Mouse (Mus musculus): Measurements from ENCODE around the gene Vps26c. TPM values are rescaled to one million over a fixed set of nuclear protein-coding genes. Genes with fewer than 3 reads are reported as not detected.
"Not testable (repeated sequence)": the region's sequence is repeated elsewhere in the genome, so short reads cannot be mapped to it uniquely, and the experiment has no call there.

Vps26c gene
- total RNA-seq, 2 experiments from 2014 or later = 30.5 to 35.4 TPM

DNA sequence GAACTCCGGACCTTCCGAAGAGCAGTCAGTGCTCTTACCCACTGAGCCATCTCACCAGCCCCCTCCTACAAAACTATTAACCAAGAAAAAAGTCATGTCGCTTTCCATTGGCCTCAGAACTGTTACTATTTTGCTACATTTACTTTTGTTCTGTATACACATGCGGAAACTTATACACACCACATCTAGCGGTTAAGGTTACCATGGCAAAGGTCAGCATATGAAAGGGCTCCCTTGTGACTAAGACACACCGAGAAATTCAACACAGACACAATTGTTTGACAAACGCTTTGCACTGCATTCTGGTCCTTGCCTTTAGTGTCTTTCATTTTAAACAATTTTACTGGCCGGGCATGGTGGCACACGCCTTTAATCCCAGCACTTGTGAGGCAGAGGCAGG lies 1.9 kb downstream of the Vps26c start:
- intact Hi-C loops (cut with DNase I) = loop anchor here (5.0 kb wide), 1 partner anchor 93 kb away; no protein-coding TSS in a partner anchor
- no peak for TF ChIP-seq CTCF (IDR thresholded peaks at IDR 0.05)
- DNase-seq (ENCODE audit: extremely low spot score in 1 of 2, low spot score in 2 of 2) = no peak
- H3K27ac ChIP-seq = no peak overlapping the region
- H3K4me3 ChIP-seq = no peak overlapping the region

DNA sequence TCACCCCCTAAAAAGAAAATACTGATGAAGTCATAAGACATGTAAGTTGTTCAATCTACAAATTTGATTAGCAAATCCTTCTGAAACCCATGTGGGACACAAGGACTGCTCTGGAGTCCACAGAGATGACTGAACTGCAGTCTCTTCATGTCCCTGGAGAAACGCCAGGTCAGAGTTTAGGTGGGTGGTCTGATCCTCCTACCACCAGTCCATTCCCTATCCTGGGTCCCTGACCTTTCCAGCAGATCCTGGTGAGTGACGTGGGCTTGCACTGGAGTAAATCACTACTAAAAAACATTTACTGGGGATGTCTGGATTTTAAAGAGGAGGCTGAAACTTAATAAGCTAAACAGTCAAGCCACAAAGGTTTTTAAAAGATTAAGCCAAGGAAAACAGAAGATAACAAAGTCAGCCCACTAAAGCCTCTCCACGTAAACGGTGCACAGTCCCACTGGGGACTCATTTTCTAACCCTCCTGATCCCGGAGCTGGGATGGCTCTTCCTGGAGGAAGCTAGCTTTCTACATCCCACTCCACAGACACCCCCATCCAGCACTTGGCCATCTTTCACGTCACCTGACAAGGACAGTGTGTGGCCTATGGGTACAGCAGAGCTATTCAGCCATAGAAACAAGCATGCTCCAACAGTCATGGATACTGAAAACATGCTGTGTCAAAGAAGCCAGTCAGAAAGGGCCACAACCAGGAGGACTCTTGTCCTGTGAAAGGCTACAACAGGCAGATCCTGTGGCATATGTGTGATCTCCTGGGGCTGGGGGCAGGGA lies 2.8 kb downstream of the Vps26c start:
- intact Hi-C loops (cut with DNase I) = no loop called here
- TF ChIP-seq CTCF (IDR thresholded peaks at IDR 0.05) = no peak

DNA sequence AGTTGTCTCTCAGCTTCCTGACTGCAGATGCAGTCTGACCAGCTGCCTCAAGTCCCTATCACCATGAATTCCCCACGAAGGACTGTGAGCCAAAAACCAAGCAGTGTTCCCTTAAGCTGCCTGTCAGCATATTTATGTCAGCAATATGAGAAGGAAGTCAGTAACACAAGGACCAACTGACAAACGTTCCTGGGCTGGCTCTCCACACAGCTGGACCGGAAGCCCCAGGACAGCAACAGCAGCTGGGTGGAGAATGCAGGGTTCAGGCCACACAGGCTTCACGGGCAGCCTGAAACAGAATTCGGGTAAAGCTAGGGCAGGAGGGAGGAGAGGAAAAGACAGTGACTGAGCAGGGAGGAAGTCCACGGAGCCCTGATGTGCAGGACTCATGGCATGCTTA lies 7.6 kb downstream of the Vps26c start:
- TF ChIP-seq CTCF (IDR thresholded peaks at IDR 0.05) = no peak
- intact Hi-C loops (cut with DNase I) = no loop called here
- Histone ChIP-seq H3K4me3 (no peak overlapping the region), H3K27ac (0 out of 2 replicates have a peak overlapping the region, but pooled peaks have one; percentile 36)
- DNase-seq (ENCODE audit: extremely low spot score in 1 of 2, low spot score in 2 of 2) = no peak

More for the DNA sequence above, 2.8 kb downstream of the Vps26c start:
- no peak for DNase-seq (ENCODE audit: extremely low spot score in 1 of 2, low spot score in 2 of 2)
- H3K4me3 ChIP-seq = no peak overlapping the region
- no peak overlapping the region for H3K27ac ChIP-seq

DNA sequence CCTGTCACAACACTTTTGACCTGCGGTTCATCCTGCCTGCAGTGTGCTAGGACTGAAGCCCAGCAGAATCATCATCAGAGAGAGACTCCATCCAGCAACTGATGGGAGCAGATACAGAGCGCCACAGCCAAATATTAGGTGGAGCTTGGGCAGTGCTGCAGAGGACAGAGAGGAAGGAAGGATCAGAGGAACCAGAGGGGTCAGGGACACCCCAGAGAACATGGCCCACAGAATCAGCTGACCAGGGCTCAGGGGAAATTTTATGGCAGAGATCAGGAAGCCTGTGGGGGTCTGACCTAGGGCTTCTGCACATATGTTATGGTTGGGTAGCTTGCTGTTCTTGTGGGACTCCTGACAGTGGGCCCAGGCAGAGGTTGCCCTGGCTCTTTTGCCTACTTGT lies 9.0 kb downstream of the Vps26c start:
- intact Hi-C loops (cut with DNase I) = no loop called here
- no peak for TF ChIP-seq CTCF (IDR thresholded peaks at IDR 0.05)
- no peak overlapping the region for H3K27ac ChIP-seq

GRCm38 (mm10) chr16:94509983-94510382 lies 16.6 kb downstream of the Vps26c start:
- intact Hi-C loops (cut with DNase I) = no loop called here
- Histone ChIP-seq H3K4me3 (no peak overlapping the region), H3K27ac (no peak overlapping the region)
- no peak for DNase-seq (ENCODE audit: extremely low spot score in 1 of 2, low spot score in 2 of 2)
- TF ChIP-seq CTCF (IDR thresholded peaks at IDR 0.05) = no peak

More for the DNA sequence above, 9.0 kb downstream of the Vps26c start:
- no peak for DNase-seq (ENCODE audit: extremely low spot score in 1 of 2, low spot score in 2 of 2)
- H3K4me3 ChIP-seq = no peak overlapping the region

DNA sequence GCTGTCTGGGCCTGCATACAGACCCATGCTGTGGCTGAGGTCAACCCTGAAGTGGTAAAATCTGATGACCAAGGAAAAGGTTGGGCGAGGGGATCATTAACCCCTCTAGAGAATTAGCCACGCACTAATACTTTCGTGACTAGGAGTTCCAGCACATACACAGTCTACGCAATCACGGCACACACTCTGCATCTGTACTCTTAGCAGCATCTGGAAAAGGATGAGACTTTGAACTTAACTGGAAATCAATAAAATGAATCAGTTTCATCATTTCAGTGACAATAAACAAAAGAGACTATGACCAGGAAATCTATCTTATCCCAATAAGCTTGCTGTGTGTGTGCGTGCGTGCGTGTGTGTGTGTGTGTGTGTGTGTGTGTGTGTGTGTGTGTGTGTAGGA lies 17.9 kb downstream of the Vps26c start:
- intact Hi-C loops (cut with DNase I) = no loop called here

DNA sequence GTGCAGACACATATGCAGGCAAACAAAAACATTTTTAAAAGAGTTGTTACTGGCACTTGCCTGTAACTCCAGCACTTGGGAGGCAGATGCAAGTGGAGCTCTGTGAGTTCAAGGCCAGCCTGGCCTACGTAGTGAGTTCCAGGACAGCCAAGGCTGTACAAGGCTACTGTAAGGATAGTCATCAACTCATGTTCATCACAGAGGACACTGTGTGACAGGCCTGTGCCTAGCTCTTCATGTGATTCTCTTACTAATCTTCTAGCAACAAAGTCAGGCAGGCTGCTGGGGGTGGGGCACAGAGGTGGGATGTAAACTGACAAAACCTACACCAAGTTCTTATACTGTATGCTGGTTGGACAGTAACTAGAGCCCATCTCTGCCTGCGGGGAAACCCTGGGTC lies 19.6 kb downstream of the Vps26c start:
- TF ChIP-seq CTCF (IDR thresholded peaks at IDR 0.05) = no peak
- H3K27ac ChIP-seq = no peak overlapping the region
- DNase-seq (ENCODE audit: extremely low spot score in 1 of 2, low spot score in 2 of 2) = no peak
- no peak overlapping the region for H3K4me3 ChIP-seq
- intact Hi-C loops (cut with DNase I) = no loop called here

More for the DNA sequence above, 17.9 kb downstream of the Vps26c start:
- no peak for DNase-seq (ENCODE audit: extremely low spot score in 1 of 2, low spot score in 2 of 2)
- H3K27ac ChIP-seq = no peak overlapping the region
- TF ChIP-seq CTCF (IDR thresholded peaks at IDR 0.05) = no peak
- no peak overlapping the region for H3K4me3 ChIP-seq

GRCm38 (mm10) chr16:94504192-94504591 lies 22.4 kb downstream of the Vps26c start:
- intact Hi-C loops (cut with DNase I) = no loop called here
- Histone ChIP-seq H3K27ac (no peak overlapping the region), H3K4me3 (no peak overlapping the region)
- no peak for DNase-seq (ENCODE audit: extremely low spot score in 1 of 2, low spot score in 2 of 2)
- no peak for TF ChIP-seq CTCF (IDR thresholded peaks at IDR 0.05)

DNA sequence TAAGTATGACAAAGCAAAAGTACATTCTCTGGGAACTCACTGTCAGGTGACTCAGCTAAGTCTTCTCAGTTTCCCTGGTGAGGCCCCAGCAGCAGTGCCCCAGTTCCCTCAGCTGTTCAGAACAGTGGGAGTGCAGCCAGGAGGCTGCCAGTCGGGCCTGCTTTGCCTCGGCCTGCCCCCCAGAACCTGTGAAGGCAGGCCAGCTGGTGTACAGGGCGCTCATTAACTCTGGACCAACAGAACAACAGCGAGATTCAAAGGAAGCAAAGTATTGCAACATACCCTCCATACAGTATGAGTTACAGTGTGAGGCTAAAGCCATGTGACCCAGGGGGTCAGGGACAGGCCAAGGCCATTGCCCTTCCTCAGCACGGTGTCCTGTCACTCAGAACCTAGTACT lies 28.7 kb downstream of the Vps26c start:
- H3K4me3 ChIP-seq = no peak overlapping the region
- DNase-seq (ENCODE audit: extremely low spot score in 1 of 2, low spot score in 2 of 2) = peak; percentile 47 to 67
- H3K27ac ChIP-seq = no peak overlapping the region; the same call in 1 of the 2 replicates
- intact Hi-C loops (cut with DNase I) = no loop called here
- TF ChIP-seq CTCF (IDR thresholded peaks at IDR 0.05) = no peak

- intact Hi-C loops (cut with DNase I); H3K4me3 ChIP-seq; DNase-seq (ENCODE audit: extremely low spot score in 1 of 2, low spot score in 2 of 2): not testable (repeated sequence)
- H3K27ac ChIP-seq = peak overlapping the region; percentile 80
Measured at GRCm38 (mm10) chr16:94497176-94497575, 29.5 kb downstream of the Vps26c start.

GRCm38 (mm10) chr16:94489326-94489725 lies 37.3 kb downstream of the Vps26c start:
- H3K4me3 ChIP-seq = no peak overlapping the region
- no peak for DNase-seq (ENCODE audit: extremely low spot score in 1 of 2, low spot score in 2 of 2)
- no peak overlapping the region for H3K27ac ChIP-seq
- intact Hi-C loops (cut with DNase I) = no loop called here
- TF ChIP-seq CTCF (IDR thresholded peaks at IDR 0.05) = no peak

DNA sequence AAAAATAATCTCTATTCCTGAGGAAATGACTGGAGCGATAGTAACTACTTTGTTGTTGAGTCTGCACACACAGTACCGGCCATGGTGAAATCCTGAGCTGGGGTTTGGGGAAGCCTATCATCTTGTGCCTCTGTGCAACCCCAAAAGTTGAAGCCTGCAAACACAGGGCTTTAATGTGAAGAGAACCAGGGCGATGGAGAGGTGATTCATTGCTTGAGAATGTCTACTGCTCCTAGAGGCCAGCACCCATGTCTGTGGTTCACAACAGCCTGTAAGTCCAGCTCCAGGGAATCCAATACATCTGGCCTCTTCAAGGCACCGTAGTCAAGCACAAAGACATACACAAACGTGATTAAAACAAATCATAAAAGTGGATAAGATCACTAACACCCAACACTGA lies 39.3 kb downstream of the Vps26c start:
- H3K27ac ChIP-seq = no peak overlapping the region
- DNase-seq (ENCODE audit: extremely low spot score in 1 of 2, low spot score in 2 of 2) = no peak
- intact Hi-C loops (cut with DNase I) = no loop called here
- no peak overlapping the region for H3K4me3 ChIP-seq
- no peak for TF ChIP-seq CTCF (IDR thresholded peaks at IDR 0.05)
